Mouse (Mus musculus): ENCODE measurements around the gene Irf8. TPM values are rescaled to one million over a fixed set of nuclear protein-coding genes. Genes with fewer than 3 reads are reported as not detected.
A peak's percentile ranks its signal among the peaks of the same experiment; 100 is the strongest.

The Irf8 gene
- total RNA-seq (2017) = 235 to 408 TPM (median 258 TPM) in 3 replicates

DNA sequence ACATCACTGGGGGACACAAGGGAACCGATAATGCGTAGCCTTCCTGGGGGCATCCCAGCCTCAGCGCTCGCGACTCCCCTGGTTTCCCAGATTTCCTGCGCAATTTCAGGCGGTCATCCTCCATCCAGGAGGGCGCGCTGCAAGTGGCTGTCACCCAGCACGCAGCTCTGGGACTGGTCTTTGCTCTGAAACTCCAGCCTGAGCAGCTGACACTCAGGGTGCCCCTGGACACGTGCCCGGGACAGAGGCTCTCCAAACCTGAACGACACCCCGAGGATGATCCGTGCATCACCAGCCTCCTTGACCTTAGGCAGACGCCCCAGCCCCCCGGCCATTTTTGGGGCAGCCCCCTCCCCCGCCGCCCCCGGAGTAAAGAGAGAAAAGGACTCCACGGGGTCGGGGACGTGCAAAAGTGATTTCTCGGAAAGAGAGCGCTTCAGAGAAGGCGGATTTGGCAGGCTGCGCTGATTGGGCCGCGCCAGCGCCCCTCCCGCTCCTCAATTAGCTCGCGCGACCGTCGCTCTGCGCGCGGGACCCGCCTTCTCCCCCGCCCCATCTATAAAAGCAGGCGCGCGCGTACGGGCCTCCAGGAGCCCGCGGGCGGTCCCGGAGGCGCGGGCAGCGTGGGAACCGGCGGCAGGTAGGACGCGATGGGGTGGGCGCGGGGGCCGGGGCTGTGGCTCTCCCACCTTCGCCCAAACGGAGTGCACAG, at the start of gene Irf8:
Irf8 (plus strand) TSS at position 589 of the 712 bp plus-strand sequence.
- peak; percentile 77 for ATAC-seq (replicated peaks; ENCODE audit: insufficient number of reproducible peaks, low FRiP score, low TSS enrichment, poor library complexity, severe bottlenecking)

DNA sequence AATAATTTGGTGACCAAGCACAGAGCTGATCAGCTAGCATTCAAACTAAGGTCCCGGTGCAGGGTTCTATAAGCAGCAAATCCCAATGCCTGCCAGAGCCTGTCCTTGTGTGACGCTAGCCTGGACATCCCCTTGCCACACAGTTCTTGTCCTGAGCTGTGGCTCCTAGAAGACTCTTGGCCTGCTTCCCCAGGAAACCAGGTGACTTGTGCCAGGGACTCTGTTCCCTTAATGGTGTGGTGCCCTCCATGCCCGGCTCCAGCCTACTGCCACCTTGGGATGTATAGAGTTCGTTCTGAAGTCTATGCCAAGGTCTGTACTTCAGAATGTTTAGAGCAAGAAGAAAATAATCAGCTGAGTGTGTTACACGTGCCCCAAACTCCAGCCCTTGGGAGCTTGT, 49.6 kb upstream of the Irf8 start:
- ATAC-seq (replicated peaks; ENCODE audit: insufficient number of reproducible peaks, low FRiP score, low TSS enrichment, poor library complexity, severe bottlenecking) = no peak

DNA sequence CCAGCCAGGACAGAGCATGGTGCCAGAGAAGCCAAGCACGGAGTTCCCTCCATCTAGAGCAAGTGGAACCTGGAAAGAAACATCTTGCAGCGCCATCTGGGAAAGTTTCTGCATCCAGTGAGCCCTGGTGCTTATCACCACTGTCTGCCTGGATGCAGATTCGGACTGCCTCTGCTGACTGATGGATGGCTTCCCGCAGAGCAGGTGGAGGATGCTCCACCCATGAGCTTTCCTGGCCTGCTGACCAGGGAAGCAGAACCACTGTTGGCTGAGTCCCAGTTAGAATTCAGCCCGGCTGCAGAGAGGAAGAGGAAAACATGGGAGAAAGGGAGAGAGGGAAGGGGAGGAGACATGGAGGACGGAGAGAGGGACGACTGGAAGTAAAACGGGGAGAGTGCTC, 48.4 kb upstream of the Irf8 start:
- no peak for ATAC-seq (replicated peaks; ENCODE audit: insufficient number of reproducible peaks, low FRiP score, low TSS enrichment, poor library complexity, severe bottlenecking)

DNA sequence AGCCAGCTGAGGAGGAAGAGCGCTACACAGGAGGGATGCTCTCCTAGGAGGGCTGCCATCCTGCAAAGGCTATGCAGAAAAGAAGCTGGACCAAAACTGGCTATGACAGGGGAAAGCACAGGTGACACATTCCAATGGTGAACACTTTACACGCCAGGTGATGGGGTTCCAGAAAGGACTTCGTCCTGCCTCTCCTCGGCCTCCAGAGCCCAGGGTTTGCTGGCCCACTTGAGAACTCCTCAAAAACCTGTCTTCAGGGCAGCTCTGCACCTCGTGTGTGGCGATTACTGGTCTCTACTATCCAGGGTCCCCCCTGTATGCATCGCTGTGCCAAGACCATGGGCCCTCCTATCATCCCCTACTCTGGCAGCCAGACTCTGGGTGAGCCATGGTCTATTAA, 47.6 kb upstream of the Irf8 start:
- ATAC-seq (replicated peaks; ENCODE audit: insufficient number of reproducible peaks, low FRiP score, low TSS enrichment, poor library complexity, severe bottlenecking) = no peak

DNA sequence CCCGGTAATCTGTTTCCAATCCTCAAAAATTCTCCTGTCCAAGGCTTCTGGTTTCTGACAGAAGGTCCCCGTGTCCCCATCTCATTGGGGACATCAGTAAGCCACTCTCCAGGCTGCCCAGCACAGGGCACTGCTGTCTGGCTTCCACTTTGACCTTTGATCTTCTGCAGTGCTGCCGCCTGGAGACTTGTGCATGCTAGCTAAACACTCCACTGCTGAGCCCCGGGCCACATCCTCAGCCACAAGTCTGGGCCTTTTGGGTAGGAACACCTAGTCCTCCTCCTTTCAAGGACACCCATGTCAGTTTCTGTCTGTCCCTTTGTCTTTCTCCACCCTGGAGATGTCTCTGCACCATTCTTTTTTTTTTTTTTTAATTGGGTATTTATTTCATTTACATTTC, 43.2 kb upstream of the Irf8 start:
- no peak for ATAC-seq (replicated peaks; ENCODE audit: insufficient number of reproducible peaks, low FRiP score, low TSS enrichment, poor library complexity, severe bottlenecking)

DNA sequence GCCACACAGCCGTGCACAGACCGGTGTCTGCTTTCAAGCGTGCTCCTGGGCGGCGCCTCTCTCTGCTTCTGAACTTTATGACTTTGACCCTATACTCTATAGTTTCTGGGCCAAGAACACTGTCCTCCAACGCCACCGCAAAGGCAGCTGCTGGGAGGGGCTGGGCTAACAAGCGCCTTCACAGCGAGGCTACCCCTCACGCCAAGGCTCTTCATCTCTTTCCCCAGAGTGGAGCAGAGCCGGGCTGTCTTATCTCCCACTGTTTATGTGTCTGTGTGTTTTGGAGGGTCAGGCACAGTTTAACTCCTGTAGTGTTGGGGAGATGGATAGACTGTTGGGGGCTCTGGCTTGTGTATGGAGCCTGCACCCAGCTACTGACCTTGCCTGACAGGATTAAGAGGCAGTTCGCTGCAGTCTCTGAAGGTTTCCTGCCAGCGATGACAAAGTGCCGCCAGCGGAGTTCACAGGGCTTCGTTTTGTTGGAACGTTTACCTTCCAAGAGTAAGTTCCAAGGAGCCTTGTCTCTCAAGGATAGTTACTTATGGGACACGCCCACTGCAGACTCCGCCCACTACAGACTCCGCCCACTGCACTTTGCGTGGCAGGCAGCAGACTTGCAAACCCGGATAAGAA, 42.2 kb upstream of the Irf8 start:
- peak; percentile 49; the same call in 1 of the 2 replicates for ATAC-seq (replicated peaks; ENCODE audit: insufficient number of reproducible peaks, low FRiP score, low TSS enrichment, poor library complexity, severe bottlenecking)

DNA sequence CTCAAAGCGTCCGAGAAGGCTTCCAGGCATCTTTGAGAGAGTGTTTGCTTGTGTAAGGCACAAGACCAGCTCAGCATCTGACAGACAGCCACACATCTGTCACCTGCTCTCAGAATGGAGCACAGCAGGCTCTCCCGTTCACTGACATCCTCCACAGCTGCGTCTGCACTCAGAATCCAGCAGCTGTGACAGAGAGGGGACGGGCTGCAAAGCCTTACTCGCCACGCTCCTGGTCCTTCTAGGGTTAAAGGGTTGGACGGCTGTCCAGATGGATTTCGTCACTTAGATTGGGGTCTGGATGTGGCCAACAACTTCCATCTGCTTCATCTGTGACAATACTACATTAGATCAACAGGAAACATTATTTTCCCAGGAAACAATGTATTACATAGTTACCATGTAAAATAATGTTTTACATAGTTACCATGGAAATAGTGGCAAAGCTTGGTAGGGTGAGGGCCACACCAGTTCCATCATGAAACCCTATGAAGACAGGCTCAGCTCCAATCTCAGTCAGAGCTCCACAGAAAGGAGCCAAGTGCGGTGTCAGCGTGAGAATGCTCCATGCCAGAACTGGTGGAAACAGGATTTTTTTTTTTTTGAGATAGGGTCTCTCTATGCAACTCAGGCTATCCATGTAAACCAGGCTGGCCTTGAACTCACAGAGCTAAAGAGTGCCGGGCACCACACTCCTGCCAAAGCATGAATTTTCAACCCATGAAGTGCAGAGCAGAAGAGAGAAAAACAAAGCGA, 39.6 kb upstream of the Irf8 start:
- no peak for ATAC-seq (replicated peaks; ENCODE audit: insufficient number of reproducible peaks, low FRiP score, low TSS enrichment, poor library complexity, severe bottlenecking)

DNA sequence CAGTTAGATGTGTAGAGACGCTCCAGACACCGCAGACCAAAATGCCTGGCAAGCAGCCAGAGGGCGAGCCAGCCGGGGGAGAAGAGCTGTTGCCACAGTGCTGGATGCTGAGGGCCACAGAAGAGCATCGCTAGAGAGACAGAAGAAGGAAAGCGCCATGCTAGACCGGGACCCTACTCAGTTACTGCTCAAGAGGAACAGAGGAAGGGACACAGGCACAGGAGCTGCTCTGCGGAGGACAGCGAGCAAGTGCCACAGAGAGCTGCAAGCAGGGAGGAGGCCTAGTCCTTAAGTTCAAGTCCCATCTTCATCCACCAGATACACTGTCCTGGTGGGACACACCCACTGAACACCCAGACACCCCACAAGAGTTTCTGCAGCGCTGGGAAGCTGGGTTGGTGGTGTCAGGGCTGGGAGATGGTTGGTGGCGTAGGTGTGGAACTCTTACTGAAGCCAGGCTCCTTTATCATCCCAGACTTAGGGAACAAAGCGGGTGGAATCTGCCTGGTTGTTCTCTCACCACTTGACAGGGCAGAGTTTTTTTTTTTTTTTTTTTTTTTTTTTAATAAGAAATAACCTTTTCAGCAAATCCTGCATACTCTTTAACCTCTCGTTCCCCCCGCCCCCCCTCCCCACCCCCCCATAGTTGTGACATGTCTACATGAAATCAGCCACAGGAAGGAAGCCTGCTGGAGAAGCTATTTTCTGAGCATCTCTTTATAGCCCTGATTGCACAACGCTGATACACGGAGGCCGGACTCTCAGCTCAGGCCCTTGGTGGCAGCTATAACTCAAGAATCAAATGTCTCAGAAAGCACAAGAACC, 38.8 kb upstream of the Irf8 start:
- peak; percentile 34 for ATAC-seq (replicated peaks; ENCODE audit: insufficient number of reproducible peaks, low FRiP score, low TSS enrichment, poor library complexity, severe bottlenecking)

DNA sequence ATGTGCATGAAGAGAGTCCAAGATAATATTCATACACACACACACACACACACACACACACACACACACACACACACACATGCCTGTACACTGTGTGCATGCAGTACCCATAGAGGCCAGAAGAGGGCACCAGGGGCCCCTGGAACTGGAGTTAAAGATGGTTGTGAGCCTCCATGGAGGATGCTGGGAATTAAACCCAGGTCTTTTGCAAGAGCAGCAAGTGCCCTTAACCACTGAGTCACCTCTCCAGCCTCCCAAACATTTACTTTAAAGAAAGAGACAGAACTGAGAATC, 38.2 kb upstream of the Irf8 start:
- ATAC-seq (replicated peaks; ENCODE audit: insufficient number of reproducible peaks, low FRiP score, low TSS enrichment, poor library complexity, severe bottlenecking) = no peak

DNA sequence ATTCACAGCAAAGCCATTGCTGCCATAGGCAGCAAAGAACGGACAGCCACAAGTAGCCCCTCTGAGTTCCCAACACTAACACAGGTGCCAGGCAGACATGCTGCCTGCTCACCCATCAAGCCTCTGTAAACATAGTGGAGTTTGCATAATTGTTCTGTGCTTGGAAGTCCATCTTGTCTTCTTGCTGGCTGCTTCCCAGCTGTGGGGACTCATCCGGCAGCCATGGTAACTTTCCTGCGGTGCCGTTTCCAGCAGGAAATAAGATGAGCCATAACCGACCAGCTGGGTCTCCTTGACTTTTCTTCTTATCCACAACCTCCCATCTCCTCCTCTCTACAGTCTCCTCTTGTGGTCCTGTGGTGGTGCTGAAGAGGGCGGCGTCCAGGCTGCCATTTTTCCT, 37.7 kb upstream of the Irf8 start:
- ATAC-seq (replicated peaks; ENCODE audit: insufficient number of reproducible peaks, low FRiP score, low TSS enrichment, poor library complexity, severe bottlenecking) = no peak

DNA sequence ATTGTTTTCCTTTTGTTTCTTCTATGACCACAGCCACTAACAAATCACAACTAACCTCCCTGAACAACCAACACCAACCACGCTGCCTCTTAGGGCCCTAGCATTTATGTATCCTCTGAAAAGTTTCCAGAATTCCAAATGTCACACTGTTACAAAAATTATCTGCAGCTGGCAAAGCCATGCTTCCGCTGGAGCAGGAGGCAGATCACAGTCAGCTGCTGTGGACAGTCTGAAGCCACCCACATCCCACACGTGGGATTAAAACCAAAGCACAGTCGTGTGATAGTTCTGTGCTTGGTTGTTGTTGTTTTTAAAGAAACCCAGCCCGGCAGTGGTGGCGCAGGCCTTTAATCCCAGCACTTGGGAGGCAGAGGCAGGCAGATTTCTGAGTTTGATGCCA, 37.1 kb upstream of the Irf8 start:
- no peak for ATAC-seq (replicated peaks; ENCODE audit: insufficient number of reproducible peaks, low FRiP score, low TSS enrichment, poor library complexity, severe bottlenecking)

DNA sequence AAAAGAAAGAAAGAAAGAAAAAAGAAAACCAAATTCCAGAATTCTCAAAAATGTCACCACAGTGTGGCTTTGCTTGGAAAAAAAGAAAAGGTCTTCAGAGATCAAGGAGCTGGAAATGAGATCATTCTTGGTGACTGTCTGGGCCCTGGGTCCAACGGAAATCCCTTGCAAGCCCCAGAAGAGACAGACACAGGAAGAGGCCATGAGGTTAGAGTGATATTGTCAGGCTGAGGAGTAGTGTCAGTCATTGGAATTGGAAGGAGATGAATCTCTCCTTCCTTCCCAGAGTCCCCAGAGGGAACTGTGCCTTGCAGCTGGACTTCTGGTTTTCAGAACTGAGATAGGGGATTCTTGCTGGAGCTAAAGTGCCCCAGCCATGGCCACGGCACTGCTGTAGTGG, 36.6 kb upstream of the Irf8 start:
- ATAC-seq (replicated peaks; ENCODE audit: insufficient number of reproducible peaks, low FRiP score, low TSS enrichment, poor library complexity, severe bottlenecking) = no peak

DNA sequence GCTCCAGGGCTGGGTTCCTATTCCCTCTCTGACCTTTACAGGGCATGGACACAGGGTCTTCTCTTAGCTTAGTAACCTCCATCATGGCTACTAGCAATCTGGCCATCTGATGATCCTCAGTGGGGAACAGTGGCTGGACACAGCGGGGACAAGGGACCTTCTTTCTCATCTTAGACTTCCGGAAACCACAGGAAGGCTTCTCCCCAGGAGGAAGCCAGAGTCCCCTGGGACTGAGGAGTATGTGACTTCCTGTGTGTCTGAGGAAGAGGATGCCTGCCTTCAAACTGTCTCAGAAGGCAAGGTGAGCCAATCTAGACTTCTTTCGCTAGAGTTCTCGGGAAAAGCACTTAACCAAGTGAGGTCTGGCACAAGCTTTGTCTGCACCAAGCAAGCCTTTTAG, 36.1 kb upstream of the Irf8 start:
- no peak for ATAC-seq (replicated peaks; ENCODE audit: insufficient number of reproducible peaks, low FRiP score, low TSS enrichment, poor library complexity, severe bottlenecking)

DNA sequence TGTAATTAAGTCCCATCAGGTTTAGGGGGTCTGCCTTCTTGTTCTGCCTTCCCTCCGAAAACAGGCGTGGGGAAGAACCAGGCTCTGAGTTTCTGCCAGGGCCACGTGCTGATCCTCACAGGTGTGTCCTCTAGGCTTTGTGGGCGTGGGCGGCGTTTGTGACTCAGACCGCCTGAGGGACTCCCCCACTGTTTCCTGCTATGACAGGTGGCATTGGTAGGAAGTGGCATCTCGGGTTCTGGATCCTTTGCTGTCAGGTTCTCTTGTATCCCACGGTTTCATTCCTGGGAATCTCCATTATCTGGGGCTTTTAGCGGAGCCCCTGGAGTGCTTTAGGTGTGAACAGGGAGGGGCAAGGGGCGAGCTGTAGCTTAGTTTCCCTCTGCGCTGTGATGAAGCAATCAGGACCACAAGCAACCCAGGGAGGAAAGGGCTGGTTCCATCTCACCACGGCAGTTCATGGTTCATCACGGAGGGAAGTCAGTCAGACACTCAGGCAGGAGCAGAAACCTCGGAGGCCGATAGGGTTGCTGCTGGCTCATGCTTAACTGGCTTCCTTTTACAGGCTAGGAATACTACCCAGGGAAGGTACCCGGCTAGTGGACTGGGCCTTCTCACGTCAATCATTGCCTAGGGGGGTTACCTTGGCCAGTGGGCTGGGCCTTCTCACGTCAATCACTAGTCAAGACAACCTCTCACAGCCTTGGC, 34.2 kb upstream of the Irf8 start:
- ATAC-seq (replicated peaks; ENCODE audit: insufficient number of reproducible peaks, low FRiP score, low TSS enrichment, poor library complexity, severe bottlenecking) = peak; percentile 72

DNA sequence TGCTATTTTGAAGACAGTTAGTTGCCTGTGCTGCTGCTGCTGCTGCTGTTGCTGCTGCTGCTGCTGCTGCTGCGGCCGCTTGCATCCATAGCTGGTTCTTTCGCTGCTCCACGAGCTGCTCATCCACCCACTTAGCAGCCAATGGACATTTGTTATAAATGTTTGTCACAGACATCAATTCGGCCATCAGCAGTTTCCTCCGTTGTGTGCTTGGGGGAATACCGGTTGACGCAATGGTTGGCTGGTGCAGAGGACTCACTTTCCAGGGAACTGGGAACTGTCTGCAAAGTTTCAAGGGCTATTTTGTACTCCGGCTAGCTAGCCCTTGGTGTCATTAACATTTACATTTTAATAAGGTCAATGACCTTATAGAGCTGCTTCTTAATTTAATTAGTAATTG, 32.0 kb upstream of the Irf8 start:
- ATAC-seq (replicated peaks; ENCODE audit: insufficient number of reproducible peaks, low FRiP score, low TSS enrichment, poor library complexity, severe bottlenecking) = no peak

DNA sequence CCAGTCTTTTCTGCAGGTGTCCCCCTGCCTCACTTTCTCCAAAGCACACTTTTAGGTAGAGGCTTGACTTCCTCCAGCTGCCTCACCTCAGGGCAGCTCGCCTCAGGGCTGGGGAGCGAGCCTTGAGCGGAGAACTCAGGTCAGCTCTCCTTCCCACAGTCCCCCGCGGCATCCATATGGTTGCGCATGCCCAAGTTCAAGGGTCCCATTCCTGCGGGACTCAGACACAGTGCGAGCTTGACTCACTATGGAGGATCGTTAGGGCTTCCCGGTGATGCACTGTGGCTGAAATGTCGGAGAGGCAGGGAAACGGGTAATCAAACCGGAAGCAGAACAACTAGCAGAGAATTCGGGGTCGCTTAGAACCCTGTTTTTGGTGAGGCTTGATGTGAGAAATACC, 31.0 kb upstream of the Irf8 start:
- no peak for ATAC-seq (replicated peaks; ENCODE audit: insufficient number of reproducible peaks, low FRiP score, low TSS enrichment, poor library complexity, severe bottlenecking)

DNA sequence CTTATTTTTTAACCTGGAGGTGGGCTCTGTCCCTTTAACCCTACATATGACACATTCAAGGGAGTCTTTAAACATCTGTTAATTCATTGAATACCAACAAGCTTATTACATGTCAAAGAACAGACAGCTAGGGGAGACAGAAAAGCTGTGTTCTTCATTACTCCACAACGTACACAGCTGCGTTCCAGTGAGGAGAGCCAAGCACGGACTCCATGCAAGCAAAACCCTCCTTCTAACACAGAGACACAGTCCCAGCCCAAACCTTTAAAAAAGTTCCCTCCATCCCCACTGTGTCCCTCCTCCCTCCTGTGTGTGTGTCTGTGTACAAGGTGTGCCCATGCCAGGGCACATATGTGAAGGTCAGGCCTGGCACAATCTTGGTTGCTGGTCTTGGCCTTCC, 30.0 kb upstream of the Irf8 start:
- no peak for ATAC-seq (replicated peaks; ENCODE audit: insufficient number of reproducible peaks, low FRiP score, low TSS enrichment, poor library complexity, severe bottlenecking)

DNA sequence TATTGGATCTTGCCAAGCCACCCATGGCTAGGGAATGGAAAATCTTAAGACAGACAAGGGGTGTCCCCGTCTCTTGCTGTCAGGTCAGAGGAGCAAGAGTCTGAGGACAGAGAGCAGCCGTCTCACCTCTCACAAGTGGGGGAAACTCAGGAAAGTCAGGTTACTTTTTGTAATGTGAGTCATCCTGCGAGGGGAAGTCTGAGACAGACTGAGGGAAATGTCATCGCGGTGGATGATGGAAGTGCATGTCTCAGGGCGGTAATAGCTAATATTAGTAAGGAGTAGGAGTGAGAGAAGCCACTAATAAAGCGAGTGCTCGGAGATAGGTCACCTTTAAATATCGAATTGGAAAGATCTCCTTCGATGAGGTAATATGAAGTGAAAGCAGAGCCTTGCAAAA, 27.0 kb upstream of the Irf8 start:
- ATAC-seq (replicated peaks; ENCODE audit: insufficient number of reproducible peaks, low FRiP score, low TSS enrichment, poor library complexity, severe bottlenecking) = peak; percentile 60; the same call in 1 of the 2 replicates

DNA sequence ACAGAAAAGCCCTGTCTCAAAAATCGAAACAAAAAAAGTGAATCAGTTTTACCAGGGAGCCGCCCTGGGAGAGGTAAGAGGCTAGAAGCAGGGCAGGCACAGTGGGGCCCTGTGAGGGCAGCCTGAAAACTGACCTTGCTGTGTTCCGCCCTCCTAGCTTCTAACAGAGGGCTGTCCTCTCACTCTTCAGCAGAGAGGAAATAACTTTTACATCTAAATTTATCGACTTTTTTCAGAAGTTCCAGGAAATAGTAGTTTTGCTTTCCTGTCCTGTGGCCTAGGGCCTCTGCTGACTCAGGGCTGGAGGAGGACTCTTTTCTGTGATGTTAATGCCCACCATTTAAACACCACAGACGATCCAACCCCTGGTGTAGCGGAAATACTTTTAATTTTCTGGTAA, 21.0 kb upstream of the Irf8 start:
- ATAC-seq (replicated peaks; ENCODE audit: insufficient number of reproducible peaks, low FRiP score, low TSS enrichment, poor library complexity, severe bottlenecking) = peak; percentile 78

All from monocyte, adult 5-6 weeks (primary cell).